Mouse (Mus musculus) cerebral cortex, adult 2 months (tissue): Measurements from ENCODE around the gene Cfap70.

ENCODE experiments used
- WGBS: fragments of 180-500 bp; shearing (Covaris S2); methylation state at CpG from one replicate; pipeline ENCODE4 v1.1.7; 2018; 5-methylcytosine and 5-hydroxymethylcytosine counted together

Gene Cfap70

GRCm38 (mm10) chr14:20451765-20452331, at the start of gene Cfap70:
TSS of gene Cfap70 (minus strand) at chr14:20452226.
- WGBS = 3% methylated on average over 15 of the region's 15 CpGs

- WGBS = 83% methylated on average over 3 of the region's 3 CpGs
Observed at GRCm38 (mm10) chr14:20499982-20500381, 48.0 kb upstream of the Cfap70 start.

GRCm38 (mm10) chr14:20496603-20497002, 44.6 kb upstream of the Cfap70 start, which contains the start of gene Mss51:
TSS of gene Mss51 (minus strand) at chr14:20496901.
- 62% methylated on average over 2 of the region's 2 CpGs for WGBS

GRCm38 (mm10) chr14:20486031-20486430, 34.0 kb upstream of the Cfap70 start:
- WGBS = 96% methylated on average over 5 of the region's 5 CpGs

- 86% methylated on average over 7 of the region's 7 CpGs for WGBS
Observed at GRCm38 (mm10) chr14:20482051-20482751, 30.2 kb upstream of the Cfap70 start.

GRCm38 (mm10) chr14:20481211-20481610, 29.2 kb upstream of the Cfap70 start:
- WGBS = 39% methylated on average over 5 of the region's 5 CpGs

- WGBS = 76% methylated on average over 1 of the region's 1 CpGs
Observed at GRCm38 (mm10) chr14:20480195-20480579, 28.2 kb upstream of the Cfap70 start.

GRCm38 (mm10) chr14:20479291-20480194, 27.5 kb upstream of the Cfap70 start, which contains the start of gene Anxa7:
TSS of gene Anxa7 (minus strand) at chr14:20480133.
- 1% methylated on average over 48 of the region's 48 CpGs for WGBS

- 13% methylated on average over 7 of the region's 7 CpGs for WGBS
Observed at GRCm38 (mm10) chr14:20478801-20479200, 26.8 kb upstream of the Cfap70 start.

GRCm38 (mm10) chr14:20478385-20478784, 26.4 kb upstream of the Cfap70 start:
- 42% methylated on average over 3 of the region's 3 CpGs for WGBS

- WGBS = 65% methylated on average over 4 of the region's 4 CpGs
Observed at GRCm38 (mm10) chr14:20477261-20478025, 25.4 kb upstream of the Cfap70 start.

GRCm38 (mm10) chr14:20460216-20460615, 8.2 kb upstream of the Cfap70 start:
- WGBS = 78% methylated on average over 14 of the region's 14 CpGs

- WGBS = 96% methylated on average over 9 of the region's 9 CpGs
Observed at GRCm38 (mm10) chr14:20458378-20458777, 6.4 kb upstream of the Cfap70 start.

GRCm38 (mm10) chr14:20452929-20453328, 903 bp upstream of the Cfap70 start:
- WGBS = 91% methylated on average over 5 of the region's 5 CpGs

- 10% methylated on average over 2 of the region's 2 CpGs for WGBS
Observed at GRCm38 (mm10) chr14:20451302-20451701, 724 bp downstream of the Cfap70 start.

GRCm38 (mm10) chr14:20447209-20447608, 4.8 kb downstream of the Cfap70 start:
- 26% methylated on average over 12 of the region's 12 CpGs for WGBS

- 78% methylated on average over 17 of the region's 17 CpGs for WGBS
Observed at GRCm38 (mm10) chr14:20442252-20442651, 9.8 kb downstream of the Cfap70 start.

- WGBS = 46% methylated on average over 6 of the region's 6 CpGs
Observed at GRCm38 (mm10) chr14:20436976-20437375, 15.1 kb downstream of the Cfap70 start.

GRCm38 (mm10) chr14:20432420-20432819, 19.6 kb downstream of the Cfap70 start:
- WGBS = 70% methylated on average over 4 of the region's 4 CpGs

- 50% methylated on average over 6 of the region's 6 CpGs for WGBS
Observed at GRCm38 (mm10) chr14:20431726-20432125, 20.3 kb downstream of the Cfap70 start.

- WGBS = 36% methylated on average over 1 of the region's 1 CpGs
Observed at GRCm38 (mm10) chr14:20429833-20430232, 22.2 kb downstream of the Cfap70 start.

- WGBS = 52% methylated on average over 1 of the region's 1 CpGs
Observed at GRCm38 (mm10) chr14:20428593-20428992, 23.4 kb downstream of the Cfap70 start.
